Mouse (Mus musculus) forebrain, embryonic 11.5 days (tissue): ENCODE results near the gene Pwwp2a. TPM values are rescaled to one million over a fixed set of nuclear protein-coding genes. Genes with fewer than 3 reads are reported as not detected.
A peak's percentile ranks its signal among the peaks of the same experiment; 100 is the strongest.

Experiments used
- ATAC-seq: fragments of 200-750 bp; cut with Nextera tagmentation; replicated peaks from 2 replicates; pipeline ENCODE4 v1.8.0; 2017; ENCODE audit warnings: moderate TSS enrichment; ENCODE audit not compliant: low FRiP score
- DNase-seq: peaks from one replicate; pipeline ENCODE4 v3.0.0-alpha.2; 2017; ENCODE audit warnings: low spot score
- H3K27ac ChIP-seq: fragments of 300-500 bp; sonication (generic); 2 replicates; pipeline ENCODE4 v1.5.1; 2014; ENCODE audit warnings: low read depth, low read length
- H3K27me3 ChIP-seq: fragments of 300-500 bp; sonication (generic); 2 replicates; pipeline ENCODE4 v1.6.1; 2014; ENCODE audit warnings: mild to moderate bottlenecking, low read length, mixed read lengths; ENCODE audit not compliant: control insufficient read depth, insufficient read depth
- H3K36me3 ChIP-seq: fragments of 300-500 bp; sonication (generic); 2 replicates; pipeline ENCODE4 v1.6.1; 2014; ENCODE audit warnings: mild to moderate bottlenecking, low read length, moderate library complexity, mixed read lengths; ENCODE audit not compliant: control insufficient read depth, insufficient read depth
- H3K4me1 ChIP-seq: fragments of 300-500 bp; sonication (generic); replicated peaks from 2 replicates; pipeline ENCODE4 v1.6.1; 2014; ENCODE audit warnings: low read length, mixed read lengths; ENCODE audit not compliant: control insufficient read depth, insufficient read depth
- H3K4me2 ChIP-seq: fragments of 300-500 bp; sonication (generic); 2 replicates; pipeline ENCODE4 v1.6.1; 2014; ENCODE audit warnings: low read depth, mild to moderate bottlenecking, low read length, moderate library complexity, mixed read lengths; ENCODE audit not compliant: severe bottlenecking
- H3K4me3 ChIP-seq: fragments of 300-500 bp; sonication (generic); 2 replicates; pipeline ENCODE4 v1.5.1; 2014; ENCODE audit warnings: low read depth, low read length
- H3K9ac ChIP-seq: fragments of 300-500 bp; sonication (generic); 2 replicates; pipeline ENCODE4 v1.6.1; 2014; ENCODE audit warnings: low read length
- H3K9me3 ChIP-seq: fragments of 300-500 bp; sonication (generic); 2 replicates; pipeline ENCODE4 v1.6.1; 2016; ENCODE audit warnings: low read length, mixed read lengths; ENCODE audit not compliant: control insufficient read depth
- WGBS: fragments of 180-500 bp; shearing (Covaris S2); extraction: QIAGEN DNeasy Blood & Tissue Kit; methylation state at CpG from one replicate; pipeline ENCODE4 v1.1.7; 2014; 5-methylcytosine and 5-hydroxymethylcytosine counted together
- polyA plus RNA-seq: library from polyadenylated mRNA; unstranded; fragments of >200 nt; fragmentation: Nextera tagmentation; extraction: Ambion mirVana; gene quantifications from 2 replicates; pipeline ENCODE4 v1.2.1, GENCODE M21; 2014

Pwwp2a gene
- 44.7 and 46.0 TPM in 2 replicates for polyA plus RNA-seq

GRCm38 (mm10) chr11:43681472-43682414, at the start of gene Pwwp2a:
Pwwp2a (plus strand) TSS chr11:43681998.
- H3K9me3 ChIP-seq = no peaks in the 10 kb centered on the region
- H3K4me3 ChIP-seq = peak within 1 kb of the TSS; percentile 96
- H3K27ac ChIP-seq = peak within 1 kb of the TSS; percentile 90
- peaks cover 2% of the 10 kb centered on the region; the same call in 1 of the 2 replicates for H3K4me1 ChIP-seq
- peak within 1 kb of the TSS; percentile 97 for H3K9ac ChIP-seq
- no peaks in the 10 kb centered on the region for H3K36me3 ChIP-seq
- H3K4me2 ChIP-seq = peak within 1 kb of the TSS; percentile 68
- DNase-seq = peak; percentile 99
- no peaks in the 10 kb centered on the region for H3K27me3 ChIP-seq
- ATAC-seq = peak; percentile 99
- under 1% methylated on average over 51 of the region's 87 CpGs for WGBS

DNA sequence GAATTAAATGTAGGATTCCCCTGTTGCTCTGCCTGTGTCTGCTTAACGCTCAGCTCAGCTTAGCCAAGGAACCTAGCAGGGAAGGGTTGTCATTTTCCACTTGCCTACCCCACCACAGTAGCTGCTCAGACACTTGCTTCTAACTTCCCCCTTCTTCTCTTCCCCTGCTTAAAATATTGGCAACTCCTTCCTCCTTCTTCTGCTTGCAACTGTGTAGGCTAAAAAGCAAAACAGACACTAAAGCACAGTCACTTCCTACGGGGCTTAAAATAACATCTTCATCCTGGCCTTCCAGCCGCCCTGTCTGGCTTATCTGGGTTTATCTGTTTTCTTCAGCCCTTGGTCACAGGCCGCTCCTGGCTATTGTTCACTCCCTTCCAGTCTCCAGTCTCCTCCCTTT, 49.2 kb upstream of the Pwwp2a start:
- Histone ChIP-seq H3K27ac (no peak overlapping the region), H3K4me1 (peaks cover 4% of the 10 kb centered on the region), H3K36me3 (no peaks in the 10 kb centered on the region), H3K4me2 (no peak overlapping the region), H3K4me3 (no peak overlapping the region), H3K9ac (no peak overlapping the region), H3K27me3 (no peaks in the 10 kb centered on the region), H3K9me3 (no peaks in the 10 kb centered on the region)
- DNase-seq (no peak), ATAC-seq (no peak)
- WGBS = 59% methylated on average over 4 of the region's 4 CpGs

GRCm38 (mm10) chr11:43633165-43633564, 48.6 kb upstream of the Pwwp2a start:
- Histone ChIP-seq H3K9ac (no peak overlapping the region), H3K4me1 (peaks cover 4% of the 10 kb centered on the region), H3K36me3 (no peaks in the 10 kb centered on the region), H3K9me3 (no peaks in the 10 kb centered on the region), H3K27me3 (no peaks in the 10 kb centered on the region), H3K4me3 (no peak overlapping the region), H3K4me2 (no peak overlapping the region), H3K27ac (no peak overlapping the region)
- DNase-seq (no peak), ATAC-seq (peak; percentile 23; the same call in 1 of the 2 replicates)
- 78% methylated on average over 6 of the region's 6 CpGs for WGBS

GRCm38 (mm10) chr11:43633658-43634401, 48.0 kb upstream of the Pwwp2a start:
- Histone ChIP-seq H3K27ac (no peak overlapping the region), H3K27me3 (no peaks in the 10 kb centered on the region), H3K4me2 (peak overlapping the region; percentile 11; the same call in 1 of the 2 replicates), H3K36me3 (no peaks in the 10 kb centered on the region), H3K9ac (no peak overlapping the region; the same call in 1 of the 2 replicates), H3K9me3 (no peaks in the 10 kb centered on the region), H3K4me1 (peaks cover 4% of the 10 kb centered on the region), H3K4me3 (no peak overlapping the region)
- DNase-seq (peak; percentile 73), ATAC-seq (peak; percentile 58)
- WGBS = 28% methylated on average over 19 of the region's 19 CpGs

GRCm38 (mm10) chr11:43636761-43637160, 45.0 kb upstream of the Pwwp2a start:
- no peaks in the 10 kb centered on the region for H3K27me3 ChIP-seq
- H3K27ac ChIP-seq = no peak overlapping the region
- no peak for ATAC-seq
- H3K4me2 ChIP-seq = no peak overlapping the region
- H3K9ac ChIP-seq = no peak overlapping the region
- 91% methylated on average over 4 of the region's 4 CpGs for WGBS
- no peaks in the 10 kb centered on the region for H3K9me3 ChIP-seq
- DNase-seq = no peak
- H3K4me1 ChIP-seq = peaks cover 4% of the 10 kb centered on the region
- H3K36me3 ChIP-seq = no peaks in the 10 kb centered on the region
- H3K4me3 ChIP-seq = no peak overlapping the region

DNA sequence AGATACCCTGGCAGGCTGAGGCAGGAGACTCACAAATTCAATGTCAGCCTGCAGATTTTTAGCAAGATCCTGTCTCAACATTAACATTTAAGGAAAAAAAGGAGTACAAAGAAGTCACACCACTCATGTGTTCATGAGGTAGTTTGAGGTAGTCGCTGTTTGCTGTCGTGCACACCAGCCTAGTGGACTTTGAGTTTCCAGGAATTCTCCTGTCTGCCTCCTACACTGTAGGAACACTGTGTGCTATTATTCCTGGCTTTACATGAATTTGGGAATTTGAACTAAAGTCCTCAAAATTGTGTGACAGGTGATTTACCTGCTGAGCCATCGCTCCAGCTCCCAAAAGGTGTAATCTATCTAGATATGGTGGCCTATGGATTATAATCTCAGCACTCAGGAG, 43.3 kb upstream of the Pwwp2a start:
- H3K4me2 ChIP-seq = no peak overlapping the region
- whole genome bisulfite sequencing = 95% methylated on average over 3 of the region's 3 CpGs
- no peak overlapping the region for H3K27ac ChIP-seq
- peaks cover 4% of the 10 kb centered on the region for H3K4me1 ChIP-seq
- no peaks in the 10 kb centered on the region for H3K9me3 ChIP-seq
- ATAC-seq (no peak), DNase-seq (no peak)
- no peaks in the 10 kb centered on the region for H3K36me3 ChIP-seq
- H3K27me3 ChIP-seq = no peaks in the 10 kb centered on the region
- H3K9ac ChIP-seq = no peak overlapping the region
- no peak overlapping the region for H3K4me3 ChIP-seq

- H3K4me3 ChIP-seq = no peak overlapping the region
- WGBS = 47% methylated on average over 2 of the region's 2 CpGs
- no peaks in the 10 kb centered on the region; the same call in 1 of the 2 replicates for H3K4me1 ChIP-seq
- no peaks in the 10 kb centered on the region for H3K36me3 ChIP-seq
- H3K9ac ChIP-seq = no peak overlapping the region
- H3K4me2 ChIP-seq = no peak overlapping the region
- DNase-seq = peak; percentile 63
- H3K9me3 ChIP-seq = no peaks in the 10 kb centered on the region
- H3K27ac ChIP-seq = no peak overlapping the region; the same call in 1 of the 2 replicates
- ATAC-seq = peak; percentile 70
- H3K27me3 ChIP-seq = no peaks in the 10 kb centered on the region
These were observed 38.6 kb upstream of the Pwwp2a start for GRCm38 (mm10) chr11:43643180-43643591.

DNA sequence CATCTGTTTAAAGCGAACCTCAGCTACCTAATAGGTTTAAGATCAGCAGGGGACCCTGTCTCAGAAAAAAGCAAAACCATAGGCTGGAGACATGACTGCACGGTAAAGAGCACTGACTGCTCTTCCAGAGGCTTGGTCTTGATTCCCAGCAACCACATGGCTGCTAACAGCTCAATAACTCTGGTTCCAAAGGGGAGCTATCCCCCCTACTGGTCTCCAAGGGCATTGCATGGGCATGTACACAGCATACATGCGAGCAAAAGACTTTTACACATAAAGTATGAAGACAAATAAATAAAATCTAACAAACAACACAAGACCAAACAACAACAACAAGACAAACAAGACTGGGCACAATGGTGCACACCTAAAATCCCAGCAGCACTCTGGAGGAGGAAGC, 36.5 kb upstream of the Pwwp2a start:
- 88% methylated on average over 3 of the region's 3 CpGs for WGBS
- no peaks in the 10 kb centered on the region for H3K27me3 ChIP-seq
- DNase-seq = no peak

More for the DNA sequence above, 36.5 kb upstream of the Pwwp2a start:
- Histone ChIP-seq H3K27ac (no peak overlapping the region), H3K36me3 (no peaks in the 10 kb centered on the region), H3K4me2 (no peak overlapping the region), H3K9ac (no peak overlapping the region), H3K4me1 (no peaks in the 10 kb centered on the region; the same call in 1 of the 2 replicates), H3K9me3 (no peaks in the 10 kb centered on the region), H3K4me3 (no peak overlapping the region)
- no peak for ATAC-seq
